Mouse (Mus musculus): ENCODE measurements around the gene Gm5901.
A peak's percentile ranks its signal among the peaks of the same experiment; 100 is the strongest.

DNA sequence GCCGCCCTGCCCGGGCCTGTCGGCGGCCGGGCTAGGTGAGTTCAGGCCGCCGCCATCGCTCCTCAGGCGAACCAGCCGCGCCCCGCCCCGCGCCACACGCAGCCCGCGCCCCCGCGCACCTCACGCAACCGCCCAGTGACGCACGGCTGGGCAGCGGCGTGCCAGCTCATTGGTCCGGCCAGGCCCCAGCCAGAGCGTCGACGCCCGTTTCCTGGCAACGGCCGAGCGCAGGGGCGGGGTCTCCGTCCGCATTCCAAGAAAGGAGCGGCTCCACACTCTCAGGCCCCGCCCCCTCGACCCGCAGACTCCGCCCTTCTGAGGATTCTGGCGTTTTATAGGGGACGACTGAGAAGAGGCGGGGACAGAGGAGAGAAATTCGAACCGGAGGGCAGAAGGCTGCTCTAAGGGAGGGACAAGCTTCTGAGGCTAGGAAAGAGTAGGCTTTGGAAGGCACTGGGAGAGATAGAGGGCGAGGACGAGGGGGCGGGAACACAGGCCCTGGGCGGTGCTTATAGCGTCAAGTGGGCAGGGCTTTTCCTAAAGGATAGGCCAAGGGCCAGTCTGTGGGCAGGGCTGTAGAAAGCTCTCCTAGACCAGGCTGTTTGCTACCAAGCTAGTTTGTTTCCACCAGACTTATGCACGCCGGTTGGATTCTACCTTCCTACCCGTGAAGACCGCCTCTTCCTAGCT is 25.2 kb downstream of the Gm5901 start, which contains the start of gene Fam160a2:
- no peak for TF ChIP-seq POLR2AphosphoS2 (IDR thresholded peaks at IDR 0.05; ENCODE audit: low read depth, low read length)
- TF ChIP-seq POLR2A (IDR thresholded peaks at IDR 0.05; ENCODE audit: low read depth, low read length): peak; percentile 46; the same call in 1 of the 2 replicates
- peak; percentile 75 for TF ChIP-seq NRF1 (IDR thresholded peaks at IDR 0.05; ENCODE audit: low read depth, low read length)
- TF ChIP-seq CTCF (conservative IDR thresholded peaks at IDR 0.05 in 1 of 2, IDR thresholded peaks at IDR 0.05 in 1 of 2; ENCODE audit: low read depth in 2 of 2, low read length in 2 of 2): no peak
- TF ChIP-seq IRF4 (IDR thresholded peaks at IDR 0.05; ENCODE audit: low read depth, low read length): 0 out of 2 replicates have a peak, but pooled peaks have one; percentile 11
- TF ChIP-seq MAX (IDR thresholded peaks at IDR 0.05; ENCODE audit: low read length): 0 out of 2 replicates have a peak, but pooled peaks have one; percentile 16
- no peak for TF ChIP-seq USF1 (IDR thresholded peaks at IDR 0.05; ENCODE audit: low read depth, low read length)
- no peak; the same call in 1 of the 2 replicates for TF ChIP-seq ZMIZ1 (IDR thresholded peaks at IDR 0.05; ENCODE audit: low read depth, low read length)
- TF ChIP-seq MYC (IDR thresholded peaks at IDR 0.05; ENCODE audit: low read depth, low read length): no peak
- no peak for TF ChIP-seq RCOR1 (conservative IDR thresholded peaks at IDR 0.05; ENCODE audit: low read depth, low read length)
- TF ChIP-seq KAT2A (IDR thresholded peaks at IDR 0.05; ENCODE audit: insufficient replicate concordance, low read length): no peak
- TF ChIP-seq EP300 (IDR thresholded peaks at IDR 0.05; ENCODE audit: low read length): no peak
- TF ChIP-seq RAD21 (IDR thresholded peaks at IDR 0.05; ENCODE audit: low read depth, low read length): no peak
- no peak for TF ChIP-seq PAX5 (IDR thresholded peaks at IDR 0.05; ENCODE audit: low read length)

Data from CH12.LX (cell line).